Mouse (Mus musculus): ENCODE measurements at regions not wholly inside any gene's neighbourhood (a gene's known extent, or its start where the extent isn't known, plus 50 kb on each side); places are given as distances from the start of the nearest gene placed in this dataset.

DNA sequence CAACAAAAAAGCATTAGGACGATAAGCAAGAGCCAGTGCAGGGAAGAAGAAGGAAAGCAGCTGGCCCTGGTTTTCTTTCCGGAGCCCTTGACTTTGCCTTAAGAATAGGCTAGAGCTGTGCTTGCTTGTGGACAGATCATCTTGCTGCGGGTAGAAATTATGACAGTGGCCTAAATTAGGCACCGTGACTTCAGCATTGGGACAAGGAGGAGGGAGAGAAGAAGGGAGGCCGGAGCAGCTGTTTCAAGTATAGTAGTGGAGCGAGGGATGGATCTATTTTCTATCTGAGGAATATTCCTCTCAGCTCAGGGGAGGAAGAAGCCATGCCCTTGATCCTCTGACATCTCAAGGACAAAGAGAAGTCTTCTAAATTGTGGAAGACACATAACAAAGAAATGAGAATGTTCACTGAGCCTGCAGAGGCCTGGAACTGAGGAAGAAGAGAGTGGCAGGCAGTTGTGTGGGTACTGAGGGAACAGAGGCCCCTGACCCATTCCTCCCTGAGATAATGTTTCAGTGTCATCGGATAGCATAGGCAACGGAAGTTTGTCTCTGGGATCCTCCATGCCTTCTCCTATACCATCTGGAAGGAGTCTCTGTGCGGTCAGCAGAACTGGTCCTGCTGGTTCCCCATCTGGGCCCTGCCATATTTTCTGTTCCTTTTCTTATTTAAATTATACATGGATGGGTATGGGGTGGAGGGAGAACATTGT lies 52.8 kb upstream of the Ppm1b start:
- TF ChIP-seq CTCF (IDR thresholded peaks at IDR 0.05; ENCODE audit: low read depth, low read length) (no peak), POLR2A (IDR thresholded peaks at IDR 0.05; ENCODE audit: extremely low read depth, insufficient read depth, low read length) (no peak)
- Histone ChIP-seq H3K79me2 (ENCODE audit: control insufficient read depth, insufficient read depth, low read length) (no peaks in the 10 kb centered on the region), H3K36me3 (ENCODE audit: control insufficient read depth, insufficient read depth, low read length) (no peaks in the 10 kb centered on the region), H3K9ac (ENCODE audit: low read depth, low read length) (no peak overlapping the region), H3K27ac (replicated peaks; ENCODE audit: insufficient read depth, low read depth, low read length) (no peak overlapping the region), H3K4me3 (ENCODE audit: insufficient read depth, low read depth, low read length) (no peak overlapping the region), H3K4me1 (ENCODE audit: control insufficient read depth, insufficient read depth, low read length) (no peaks in the 10 kb centered on the region), H3K27me3 (ENCODE audit: control insufficient read depth, insufficient read depth, low read length) (no peaks in the 10 kb centered on the region)
- DNase-seq (ENCODE audit: extremely low read depth, low read depth, low spot score): no peak
- WGBS: 86% methylated on average over 9 of the region's 9 CpGs

Data from liver, adult 2 months (tissue).